Mouse (Mus musculus) ovary, postnatal 36 days (tissue): ENCODE data around the gene 0610040J01Rik.

ENCODE experiments used
- DNase-seq: peaks from one replicate; pipeline ENCODE4 v3.0.0; 2022; ENCODE audit warnings: low spot score, mixed read lengths

Gene 0610040J01Rik

GRCm38 (mm10) chr5:63811819-63812508 is at the start of gene 0610040J01Rik:
TSS of gene 0610040J01Rik (plus strand) at chr5:63812363.
- DNase-seq, result peak; percentile 55

- DNase-seq, result no peak
Measured at GRCm38 (mm10) chr5:63765886-63766285, 46.3 kb upstream of the 0610040J01Rik start.

DNA sequence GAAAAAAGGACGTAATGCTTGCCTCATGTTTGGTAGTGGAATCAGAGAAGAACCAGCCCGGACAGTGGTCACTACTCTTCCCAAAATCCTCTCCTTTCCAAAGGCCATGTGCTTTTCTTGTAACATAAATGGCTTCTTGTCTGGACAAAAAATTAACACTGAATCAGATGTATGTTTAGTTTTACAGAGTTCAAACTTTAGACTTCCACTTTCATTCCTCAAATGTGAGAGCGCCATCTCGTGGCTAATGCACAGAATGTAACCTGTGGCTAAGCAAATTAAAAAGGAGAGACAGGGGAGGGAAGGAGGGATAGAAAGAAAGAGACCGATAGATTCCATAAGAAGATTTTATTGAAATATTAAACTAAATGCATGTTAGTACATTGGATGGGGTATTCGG is 45.4 kb upstream of the 0610040J01Rik start:
- DNase-seq, result peak; percentile 9

DNA sequence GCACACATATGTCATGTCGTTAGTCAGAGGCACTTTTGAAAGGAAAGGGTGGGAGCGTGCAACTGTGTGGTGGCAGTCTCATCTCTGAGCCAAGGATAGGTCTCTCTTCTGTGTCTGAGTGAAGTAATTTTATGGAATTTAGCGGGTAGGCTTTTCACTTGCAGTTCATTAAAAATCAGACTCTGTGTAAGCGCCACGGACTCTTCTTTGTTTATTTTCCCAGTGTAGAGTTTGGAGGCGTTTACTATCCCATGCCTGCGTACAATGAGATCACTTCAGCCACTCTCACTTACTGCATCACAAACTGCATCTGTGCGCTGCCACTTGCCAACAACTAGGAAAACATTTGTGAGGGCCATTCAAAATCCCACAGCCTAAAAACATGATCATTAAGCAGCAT is 44.7 kb upstream of the 0610040J01Rik start:
- no peak for DNase-seq

DNA sequence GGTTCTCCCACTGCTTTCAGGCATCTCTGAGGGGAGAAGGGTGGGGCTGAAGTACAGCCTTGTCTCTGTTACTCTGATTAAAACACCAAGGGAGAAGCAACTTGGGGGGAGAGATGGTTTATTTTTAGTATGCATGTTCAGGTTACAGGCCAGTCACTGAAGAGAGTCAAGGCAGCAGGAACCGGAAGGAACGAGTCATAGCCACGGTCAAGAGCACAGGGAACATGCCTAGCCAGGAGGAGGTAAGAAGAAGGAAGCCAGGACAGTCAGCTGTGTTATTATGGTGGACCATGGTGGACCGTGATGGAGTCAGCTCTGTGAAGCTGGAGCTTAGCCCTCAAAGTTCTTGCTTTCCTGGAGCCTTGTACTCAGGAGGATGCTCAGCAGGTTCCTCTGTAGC is 43.9 kb upstream of the 0610040J01Rik start:
- DNase-seq, result no peak

- no peak for DNase-seq
Measured at GRCm38 (mm10) chr5:63772971-63773370, 39.2 kb upstream of the 0610040J01Rik start.

- DNase-seq, result no peak
Measured at GRCm38 (mm10) chr5:63773603-63774002, 38.6 kb upstream of the 0610040J01Rik start.

DNA sequence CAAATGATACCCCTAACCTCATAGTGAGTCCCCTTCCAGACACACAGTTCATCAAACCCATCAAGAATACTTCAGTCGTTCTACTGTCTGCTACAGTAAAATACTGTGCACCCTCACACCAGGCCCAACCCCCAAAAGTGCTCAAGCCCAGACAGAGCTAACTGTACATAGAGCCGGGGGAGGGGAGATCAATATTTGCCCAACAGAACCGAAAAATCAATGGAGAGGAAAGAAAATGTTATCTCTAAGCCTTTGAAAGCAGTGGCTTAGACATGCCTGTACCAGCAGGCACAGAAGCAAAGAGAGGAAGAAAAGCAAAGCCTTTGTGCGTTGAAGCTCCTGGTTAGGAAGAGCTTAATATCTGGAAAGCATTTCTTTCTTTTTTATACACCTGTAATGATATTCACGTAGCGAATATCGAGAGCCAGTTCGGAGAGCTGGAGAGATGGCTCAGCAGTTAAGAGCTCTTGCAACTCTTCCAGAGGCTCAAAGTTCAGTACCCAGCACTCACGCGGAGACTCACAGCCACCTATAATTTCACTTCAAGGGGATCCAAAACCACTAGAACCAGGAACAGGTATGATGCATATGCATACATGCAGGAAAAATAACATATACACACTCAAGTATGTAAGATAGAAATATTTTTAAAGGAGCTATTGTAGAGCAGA is 23.9 kb upstream of the 0610040J01Rik start:
- DNase-seq, result no peak

DNA sequence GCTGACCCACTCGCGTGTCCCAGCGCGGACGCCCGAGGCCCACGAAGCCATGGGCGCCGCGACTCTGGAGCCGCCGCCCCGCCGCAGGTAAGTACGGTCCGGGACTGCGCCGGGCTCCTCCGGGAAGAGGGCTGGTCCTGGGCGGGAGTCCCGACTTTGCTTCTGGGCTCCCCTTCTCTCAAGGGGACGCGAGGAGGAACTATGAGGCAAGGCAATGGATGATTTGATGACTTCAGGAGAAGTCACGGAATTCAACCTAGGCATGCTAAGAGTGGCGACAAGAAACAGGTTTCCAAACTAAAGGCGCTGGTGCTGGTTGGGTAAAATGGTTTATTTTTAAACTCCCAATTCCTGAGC is 324 bp downstream of the 0610040J01Rik start:
- DNase-seq, result no peak

DNA sequence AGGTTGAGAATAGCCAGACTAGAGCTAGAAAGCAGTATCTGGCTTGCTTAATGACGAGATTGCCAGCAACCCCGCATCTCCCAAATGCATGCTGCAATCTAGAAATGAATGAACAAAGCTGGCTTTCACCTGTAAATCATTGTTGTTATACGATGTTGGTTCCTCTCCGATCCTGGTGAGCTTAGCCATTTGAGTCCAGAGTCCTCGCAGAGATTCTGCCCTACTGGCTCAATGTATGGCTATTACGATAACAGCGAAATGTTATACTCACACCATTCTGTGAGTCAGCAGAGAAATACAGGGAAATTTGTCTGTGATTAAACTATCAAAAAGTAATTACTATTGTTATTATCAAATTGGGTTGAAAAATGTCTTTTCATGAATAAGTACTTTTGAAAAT is 4.5 kb downstream of the 0610040J01Rik start:
- no peak for DNase-seq

DNA sequence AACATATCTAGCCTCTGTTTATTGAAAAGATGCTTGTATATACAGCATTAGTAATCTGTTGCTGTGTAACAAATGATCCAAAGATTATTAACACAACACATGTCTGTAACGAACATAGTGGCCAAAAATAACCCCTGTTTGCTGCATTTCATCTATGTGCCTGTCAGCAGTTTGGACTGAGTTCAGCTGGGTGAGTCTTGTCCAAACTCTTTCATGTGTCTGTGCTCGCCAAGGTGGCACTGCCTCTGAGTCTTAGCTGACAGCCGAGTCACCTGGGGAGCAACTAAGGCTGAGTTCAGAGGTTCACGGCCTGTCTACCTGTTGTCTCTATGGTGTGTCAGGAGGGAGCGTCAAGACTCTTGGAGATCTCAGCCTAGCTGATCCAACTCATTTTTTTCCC is 5.1 kb downstream of the 0610040J01Rik start:
- no peak for DNase-seq

- no peak for DNase-seq
Measured at GRCm38 (mm10) chr5:63818975-63819374, 6.8 kb downstream of the 0610040J01Rik start.

DNA sequence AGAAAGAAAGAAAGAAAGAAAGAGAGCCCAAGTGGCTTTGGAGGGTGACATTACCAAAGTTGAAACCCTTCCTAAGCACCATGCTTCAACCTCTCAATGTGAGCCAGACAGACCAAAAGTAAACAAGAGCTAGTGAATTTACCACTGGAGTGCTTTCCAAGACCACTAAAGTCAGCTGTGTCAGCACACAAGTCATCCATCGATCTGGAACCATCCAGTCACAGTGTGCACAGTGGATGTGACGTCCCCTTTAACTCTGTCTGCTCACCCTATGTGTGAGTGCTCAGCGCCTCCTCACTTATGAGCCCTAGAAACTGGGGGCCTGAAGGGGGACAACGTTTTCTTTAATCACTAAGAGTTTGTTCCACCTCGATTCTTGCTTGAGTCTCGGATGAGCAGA is 7.4 kb downstream of the 0610040J01Rik start:
- DNase-seq, result no peak

- DNase-seq, result no peak
Measured at GRCm38 (mm10) chr5:63821176-63821575, 9.0 kb downstream of the 0610040J01Rik start.

DNA sequence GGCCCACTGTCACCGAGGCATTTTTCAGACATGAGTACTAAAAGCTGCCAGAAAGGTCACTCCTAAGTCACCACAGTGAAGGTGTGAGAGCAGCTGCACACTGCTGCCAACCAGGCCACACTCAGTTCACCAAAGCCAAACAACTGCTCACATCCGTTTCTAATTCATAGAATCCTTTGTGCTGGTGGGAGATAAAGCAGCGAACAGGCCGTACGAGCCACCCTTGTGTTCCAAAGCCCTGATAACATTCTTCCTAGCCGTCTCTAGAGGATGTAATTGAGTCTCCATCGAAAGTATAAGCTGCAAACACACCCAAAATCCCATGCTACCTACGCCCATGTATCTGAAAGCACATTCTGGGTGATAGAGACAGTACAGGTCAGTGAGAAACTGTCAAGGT is 9.7 kb downstream of the 0610040J01Rik start:
- no peak for DNase-seq

DNA sequence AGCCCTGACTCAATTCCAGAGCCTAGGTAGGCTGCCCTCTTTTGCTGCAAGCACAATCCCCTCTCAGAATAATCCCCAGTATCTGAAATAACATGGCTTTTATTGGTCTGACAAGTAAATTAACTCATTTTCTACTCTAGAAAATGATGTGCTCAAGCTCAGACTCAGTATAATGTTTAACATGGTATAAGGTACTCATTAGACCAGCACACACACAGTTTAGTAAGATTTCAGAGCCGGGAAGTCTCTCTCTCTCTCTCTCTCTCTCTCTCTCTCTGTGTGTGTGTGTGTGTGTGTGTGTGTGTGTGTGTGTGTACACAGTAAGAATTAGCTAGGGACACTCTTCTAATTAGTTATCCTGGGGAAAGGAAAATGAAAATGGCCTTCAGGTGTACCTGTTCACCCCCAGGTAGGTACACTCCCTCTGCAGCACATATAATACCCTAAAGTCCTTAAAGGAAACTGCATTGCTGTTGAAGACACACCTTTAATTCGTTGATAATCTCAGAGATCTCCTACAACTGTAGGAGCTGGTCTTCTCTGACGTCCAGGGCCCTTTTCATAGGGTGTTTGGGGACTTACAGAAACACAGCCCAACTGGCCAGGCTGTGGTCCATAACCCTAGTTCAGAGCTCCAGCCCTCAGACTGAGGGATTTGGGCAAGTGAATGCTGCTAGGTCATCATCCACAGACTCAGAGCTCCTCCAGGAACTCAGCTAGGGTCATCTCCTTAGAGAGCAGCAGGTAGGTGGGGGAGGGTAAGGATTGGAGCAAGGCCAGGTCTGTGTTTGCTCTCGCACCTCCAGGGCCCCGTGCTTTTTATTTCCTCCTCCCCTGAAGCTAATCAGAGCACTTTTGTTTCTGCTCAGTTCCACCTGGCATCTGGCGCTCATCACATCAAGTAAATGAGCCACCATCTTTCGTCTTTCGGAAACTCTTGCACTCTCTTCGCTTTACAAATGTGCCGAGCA is 11.5 kb downstream of the 0610040J01Rik start:
- DNase-seq, result no peak

DNA sequence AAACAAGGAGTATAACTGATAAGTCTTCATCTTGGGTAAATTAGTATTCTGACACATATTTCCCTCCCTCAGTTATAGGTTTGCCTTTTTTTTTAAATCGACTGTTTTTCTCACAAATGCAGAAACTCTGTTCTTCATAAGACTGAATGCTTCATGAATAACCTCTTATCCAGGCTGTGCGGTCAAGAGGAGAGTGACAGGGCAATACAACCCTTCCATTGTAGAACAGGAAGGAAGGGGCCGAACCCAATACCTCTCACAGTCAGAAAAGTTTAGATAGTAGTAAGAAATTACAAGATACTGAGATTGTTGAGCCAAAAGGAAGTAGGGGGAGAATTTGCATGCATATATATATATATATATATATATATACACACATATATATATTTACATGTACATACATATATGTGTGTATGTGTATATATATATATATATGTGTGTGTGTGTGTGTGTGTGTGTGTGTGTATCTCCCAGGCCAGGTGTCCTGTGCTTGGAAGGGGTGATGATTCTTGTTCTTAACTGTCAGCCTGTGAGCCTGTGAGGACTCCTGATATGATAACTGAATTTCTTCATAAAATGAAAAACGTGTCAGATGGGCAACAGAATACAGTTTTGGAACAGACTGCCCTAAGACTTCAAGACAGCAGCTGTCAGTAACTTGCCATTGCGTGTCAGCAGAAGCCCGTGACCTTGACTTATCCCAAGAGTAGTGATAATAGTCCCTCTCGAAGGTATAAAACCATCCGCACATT is 12.6 kb downstream of the 0610040J01Rik start:
- no peak for DNase-seq

- DNase-seq, result no peak
Measured at GRCm38 (mm10) chr5:63825881-63826280, 13.7 kb downstream of the 0610040J01Rik start.

GRCm38 (mm10) chr5:63827006-63827405 is 14.8 kb downstream of the 0610040J01Rik start:
- no peak for DNase-seq

DNA sequence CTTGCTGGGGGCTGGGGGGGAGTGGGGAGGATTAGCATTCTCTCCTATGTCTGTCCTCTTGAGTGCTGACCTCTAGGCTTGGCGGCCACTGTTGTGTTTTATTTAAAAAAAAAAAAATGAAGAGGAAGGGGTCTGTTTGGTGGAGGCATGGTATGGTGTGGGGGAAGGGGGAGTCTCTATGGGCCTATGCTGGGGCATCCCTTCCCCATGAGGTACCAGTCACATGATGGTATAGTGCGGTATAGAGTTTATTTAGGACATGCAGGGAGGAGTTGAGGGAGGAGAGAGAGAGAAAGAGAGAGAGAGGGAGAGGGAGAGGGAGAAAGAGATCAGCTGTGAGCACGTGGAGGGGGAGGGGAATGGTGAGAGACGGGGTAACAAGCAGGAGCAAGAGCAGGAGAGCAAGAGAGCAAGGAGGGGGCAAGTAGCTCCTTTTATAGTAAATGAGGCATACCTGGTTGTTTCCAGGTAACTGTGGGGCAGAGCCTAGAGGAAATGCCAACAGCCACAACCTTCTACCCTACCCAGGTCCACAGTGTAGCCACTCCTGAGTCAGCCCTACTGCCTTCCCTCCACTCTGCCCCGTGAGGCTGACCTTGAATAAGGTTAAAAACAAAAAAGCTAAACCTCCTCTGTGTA is 15.4 kb downstream of the 0610040J01Rik start:
- no peak for DNase-seq

DNA sequence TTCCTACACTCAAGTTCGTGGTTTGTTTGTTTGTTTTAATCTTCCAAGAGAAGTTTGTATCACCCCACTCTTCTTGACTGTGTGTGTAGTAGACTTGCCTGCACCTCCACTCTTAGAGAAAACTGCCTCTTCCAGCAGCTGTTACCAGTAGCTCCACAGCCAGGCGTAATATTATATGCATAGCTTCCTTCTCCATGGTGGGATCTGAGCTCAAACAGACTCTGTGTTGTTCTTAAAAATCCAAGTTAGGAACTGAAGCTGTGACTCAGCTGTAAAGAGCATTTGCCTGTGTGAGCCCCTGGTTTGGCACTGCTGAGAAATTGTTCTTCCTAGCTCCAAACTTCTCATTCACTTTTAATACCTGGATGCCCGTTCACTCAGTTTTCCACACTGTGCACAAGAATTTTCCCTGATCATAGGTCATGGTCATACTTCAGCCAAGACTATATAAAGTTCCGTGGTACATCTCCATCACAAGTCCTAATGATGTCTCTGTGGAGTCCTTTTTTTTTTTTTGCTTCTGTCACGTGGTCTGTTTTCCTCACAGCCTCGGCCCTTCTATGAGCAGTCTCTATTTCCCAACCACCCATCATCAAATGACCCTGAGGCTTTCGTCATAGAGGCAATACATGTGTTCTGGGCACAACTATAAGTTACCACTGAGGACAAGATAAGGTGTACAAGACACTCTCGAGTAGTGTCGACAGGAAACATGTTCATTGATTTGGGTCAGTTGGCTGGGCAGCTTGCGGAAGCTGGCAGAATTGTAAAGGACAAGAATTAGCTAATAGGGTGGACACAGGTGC is 16.4 kb downstream of the 0610040J01Rik start:
- no peak for DNase-seq
